Comparison of ENCODE assay signal across 1 mouse cellular context in the genomic region with DNA sequence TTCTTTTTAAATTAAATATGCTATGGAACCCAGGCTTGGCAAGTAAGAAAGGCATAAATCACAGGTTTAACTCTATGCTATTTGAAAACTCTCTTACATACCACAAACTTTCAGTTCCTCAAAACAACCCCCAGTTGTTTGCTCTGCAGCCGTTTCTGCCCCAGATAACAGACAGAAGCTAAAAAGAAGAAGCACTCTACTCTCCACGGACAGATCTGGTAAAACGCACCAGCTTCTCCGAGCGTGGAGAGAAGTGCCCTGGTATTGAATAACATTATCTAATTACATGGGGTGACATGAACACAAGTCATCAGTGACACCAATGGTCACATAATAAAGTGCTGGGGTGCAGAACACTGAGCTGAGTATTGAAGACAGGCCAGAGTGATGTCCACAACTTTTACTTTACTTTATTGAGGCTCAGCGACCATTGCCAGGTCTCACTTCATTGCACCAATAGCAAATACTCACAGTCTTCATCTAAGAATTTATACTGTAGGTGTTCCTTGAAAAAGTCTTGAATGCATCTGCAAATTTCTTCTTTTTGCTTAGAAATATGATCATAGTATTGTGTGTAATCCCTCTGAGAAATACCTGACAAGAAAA.
A peak's percentile ranks its signal among the peaks of the same experiment; 100 is the strongest.
TF ChIP-seq lines count a peak whose summit lies in the region.

No protein-coding gene starts in this region.

TF ChIP-seq in MEL, 35 proteins besides CTCF, POLR2A, EP300 and RAD21:
- TF ChIP-seq MAFK (IDR thresholded peaks at IDR 0.05; ENCODE audit: borderline replicate concordance, low read depth, low read length) (no peak), ZNF384 (IDR thresholded peaks at IDR 0.05; ENCODE audit: low read depth, low read length) (no peak), MAX (IDR thresholded peaks at IDR 0.05; ENCODE audit: low read length) (no peak), MAZ (IDR thresholded peaks at IDR 0.05; ENCODE audit: low read depth, low read length) (peak; percentile 56; the same call in 1 of the 2 replicates), POLR2AphosphoS5 (IDR thresholded peaks at IDR 0.05; ENCODE audit: borderline replicate concordance, low read depth, low read length) (no peak), SMC3 (IDR thresholded peaks at IDR 0.05; ENCODE audit: low read depth, low read length) (peak; percentile 27), MYC (IDR thresholded peaks at IDR 0.05; ENCODE audit: low read depth, low read length) (peak; percentile 63; the same call in 1 of the 2 replicates), GABPA (IDR thresholded peaks at IDR 0.05; ENCODE audit: low read depth, low read length) (no peak), NRF1 (IDR thresholded peaks at IDR 0.05; ENCODE audit: insufficient read depth, low read depth, low read length, poor library complexity, severe bottlenecking) (no peak), TAL1 (IDR thresholded peaks at IDR 0.05; ENCODE audit: low read length) (peak; percentile 77), TBP (IDR thresholded peaks at IDR 0.05; ENCODE audit: low read depth, low read length) (peak; percentile 65), TCF12 (IDR thresholded peaks at IDR 0.05; ENCODE audit: low read depth, low read length) (peak; percentile 89), E2F4 (IDR thresholded peaks at IDR 0.05; ENCODE audit: borderline replicate concordance, low read depth, low read length) (no peak), KAT2A (conservative IDR thresholded peaks at IDR 0.05; ENCODE audit: low read depth, low read length) (no peak), ZMIZ1 (IDR thresholded peaks at IDR 0.05; ENCODE audit: low read depth, low read length) (no peak), MXI1 (IDR thresholded peaks at IDR 0.05; ENCODE audit: low read depth, low read length) (0 out of 2 replicates have a peak, but pooled peaks have one; percentile 51), ZC3H11A (IDR thresholded peaks at IDR 0.05; ENCODE audit: low read depth, low read length) (no peak), CHD2 (IDR thresholded peaks at IDR 0.05; ENCODE audit: low read length) (no peak), CHD1 (IDR thresholded peaks at IDR 0.05; ENCODE audit: low read depth, low read length) (0 out of 2 replicates have a peak, but pooled peaks have one; percentile 65), UBTF (IDR thresholded peaks at IDR 0.05; ENCODE audit: borderline replicate concordance, insufficient read depth, low read depth, low read length) (no peak), HCFC1 (IDR thresholded peaks at IDR 0.05; ENCODE audit: low read depth, low read length) (no peak), MYB (IDR thresholded peaks at IDR 0.05; ENCODE audit: low read depth, low read length) (peak; percentile 88), SIN3A (IDR thresholded peaks at IDR 0.05; ENCODE audit: low read length) (peak; percentile 78), JUND (IDR thresholded peaks at IDR 0.05; ENCODE audit: low read depth, low read length) (no peak), ZKSCAN1 (IDR thresholded peaks at IDR 0.05; ENCODE audit: low read depth, low read length) (no peak), POLR2AphosphoS2 (IDR thresholded peaks at IDR 0.05; ENCODE audit: low read length) (no peak), USF2 (IDR thresholded peaks at IDR 0.05; ENCODE audit: borderline replicate concordance in 1 of 2, insufficient read depth in 1 of 2, low read depth in 1 of 2, low read length in 2 of 2) (no peak), NELFE (IDR thresholded peaks at IDR 0.05; ENCODE audit: low read depth, low read length) (no peak), BHLHE40 (IDR thresholded peaks at IDR 0.05; ENCODE audit: borderline replicate concordance, low read depth, low read length) (no peak), ELF1 (IDR thresholded peaks at IDR 0.05; ENCODE audit: low read depth, low read length) (no peak), RCOR1 (IDR thresholded peaks at IDR 0.05; ENCODE audit: low read depth, low read length) (peak; percentile 97), USF1 (IDR thresholded peaks at IDR 0.05; ENCODE audit: low read depth, low read length) (no peak), GATA1 (IDR thresholded peaks at IDR 0.05; ENCODE audit: low read depth, low read length) (peak; percentile 92), MEF2A (IDR thresholded peaks at IDR 0.05; ENCODE audit: extremely low read depth, insufficient replicate concordance, low read depth, low read length, poor library complexity, severe bottlenecking) (no peak), ETS1 (IDR thresholded peaks at IDR 0.05; ENCODE audit: low read depth, low read length) (peak; percentile 88)
